17 mouse cellular contexts compared by ENCODE assay signal in the genomic region with DNA sequence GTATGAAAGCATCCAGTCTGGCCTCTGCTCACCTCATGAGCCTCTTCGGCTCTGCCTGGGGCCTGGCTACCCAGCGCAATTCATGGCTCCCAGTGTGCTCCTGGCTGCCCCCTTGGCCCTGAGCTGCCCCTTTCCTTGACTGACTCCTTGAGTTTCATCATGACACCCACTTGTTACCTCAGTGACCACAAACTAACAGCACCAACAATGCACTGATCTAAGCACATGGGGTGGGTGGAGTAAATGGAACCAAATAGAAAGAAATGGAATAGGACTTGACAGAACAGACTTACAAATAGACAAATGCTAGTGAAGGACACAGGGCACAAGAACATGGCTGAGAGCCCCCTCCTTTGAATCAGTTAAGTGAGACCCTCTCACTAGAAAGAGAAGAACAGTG.
DNase-seq lines count a peak whose midpoint lies in the region; ATAC-seq lines count a peak whose summit lies in the region.
"Had no signal": no experiment of that assay in that cellular context is flagged by ENCODE, and none has a peak within 500 bp of the region (broad histone marks: within the 10 kb centered on the region; RNA-seq: fewer than 3 reads in every experiment).

No protein-coding gene starts in this region.

- DNase-seq in heart, adult 11 months = peak; percentile 77
- no peak for DNase-seq in heart, postnatal 14 days
- DNase-seq: adrenal gland, adult 8-10 months; cerebellum, adult 11 months; cerebellum, adult 18-20 months; cerebellum, adult 8-10 months; cerebellum, adult 9-11 months; cerebellum, postnatal 36 days; forebrain, postnatal 0 days had no signal

- intact Hi-C loops in heart, postnatal 14 days (cut with DNase I) = no loop called here

- ATAC-seq in common myeloid progenitor, adult 5-6 weeks (replicated peaks; ENCODE audit: low read depth, poor library complexity, severe bottlenecking) = 0 out of 2 replicates have a peak, but pooled peaks have one; percentile 25
- peak; percentile 50 for ATAC-seq in megakaryocyte progenitor cell, adult 5-6 weeks (replicated peaks; ENCODE audit: poor library complexity)
- ATAC-seq in monocyte, adult 5-6 weeks (replicated peaks; ENCODE audit: insufficient number of reproducible peaks, low FRiP score, low TSS enrichment, poor library complexity, severe bottlenecking) = no peak
- ATAC-seq: activated CD4-positive, CD25-positive, alpha-beta regulatory T cell, adult 4 months; CD4-positive, CD25-positive, alpha-beta regulatory T cell, adult 4 months; forebrain, embryonic 13.5 days; forebrain, embryonic 15.5 days; Patski had no signal
